Mouse (Mus musculus) megakaryocyte, embryonic 14.5 days (primary cell): ENCODE data around the gene Rps27rt. TPM values are rescaled to one million over a fixed set of nuclear protein-coding genes. Genes with fewer than 3 reads are reported as not detected.
"Not testable (repeated sequence)": the region's sequence is repeated elsewhere in the genome, so short reads cannot be mapped to it uniquely, and the experiment has no call there.

Experiments
- H3K27me3 ChIP-seq: replicated peaks from 2 replicates; pipeline ENCODE3; 2012; ENCODE audit warnings: inconsistent platforms
- H3K36me3 ChIP-seq: replicated peaks from 2 replicates; pipeline ENCODE3; 2012; ENCODE audit warnings: low read length, inconsistent platforms, mixed read lengths
- H3K4me1 ChIP-seq: 2 replicates; pipeline ENCODE4 v1.6.1; 2012; ENCODE audit warnings: inconsistent platforms
- H3K4me3 ChIP-seq: replicated peaks from 2 replicates; pipeline ENCODE3; 2012; ENCODE audit warnings: moderate library complexity, mild to moderate bottlenecking, inconsistent platforms
- H3K9me3 ChIP-seq: 2 replicates; pipeline ENCODE4 v1.6.1; 2012; ENCODE audit warnings: inconsistent platforms
- FLI1 ChIP-seq: IDR thresholded peaks from 2 replicates; pipeline ENCODE4 v1.6.1; 2012; ENCODE audit warnings: low read length, inconsistent platforms, mixed read lengths
- GATA1 ChIP-seq: IDR thresholded peaks from 3 replicates; pipeline ENCODE4 v1.6.1; 2012; ENCODE audit warnings: mixed read lengths, low read length, inconsistent platforms, borderline replicate concordance
- polyA plus RNA-seq: library from polyadenylated mRNA; stranded (reverse); fragments of >175 nt; gene quantifications from 2 replicates; pipeline ENCODE4 v1.2.3, GENCODE M21; 2012; ENCODE audit warnings: low replicate concordance; ENCODE audit not compliant: insufficient read depth

Gene Rps27rt
- polyA plus RNA-seq, 1 experiment, result 2.1 TPM

DNA sequence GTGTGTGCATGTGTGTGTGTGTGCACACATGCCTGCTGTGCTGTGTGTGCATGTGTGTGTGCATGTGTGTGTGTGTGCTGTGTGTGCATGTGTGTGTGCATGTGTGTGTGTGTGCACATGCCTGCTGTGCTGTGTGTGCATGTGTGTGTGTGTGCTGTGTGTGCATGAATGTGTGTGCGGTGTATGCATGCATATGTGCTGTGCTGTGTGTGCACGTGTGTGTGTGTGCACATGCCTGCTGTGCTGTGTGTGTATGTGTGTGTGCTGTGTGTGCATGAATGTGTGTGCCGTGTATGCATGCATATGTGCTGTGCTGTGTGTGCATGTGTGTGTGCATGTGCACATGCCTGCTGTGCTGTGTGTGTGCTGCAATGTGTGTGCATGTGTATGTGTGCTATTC is 5.5 kb upstream of the Rps27rt start:
- H3K27me3 ChIP-seq, result peaks cover 12% of the 10 kb centered on the region
- TF ChIP-seq GATA1 (peak; percentile 32; the same call in 1 of the 3 replicates), FLI1 (no peak)
- no peaks in the 10 kb centered on the region for H3K36me3 ChIP-seq
- peaks cover 46% of the 10 kb centered on the region for H3K9me3 ChIP-seq
- H3K4me3 ChIP-seq, result peak overlapping the region; percentile 82
- peaks cover 8% of the 10 kb centered on the region; the same call in 1 of the 2 replicates for H3K4me1 ChIP-seq

DNA sequence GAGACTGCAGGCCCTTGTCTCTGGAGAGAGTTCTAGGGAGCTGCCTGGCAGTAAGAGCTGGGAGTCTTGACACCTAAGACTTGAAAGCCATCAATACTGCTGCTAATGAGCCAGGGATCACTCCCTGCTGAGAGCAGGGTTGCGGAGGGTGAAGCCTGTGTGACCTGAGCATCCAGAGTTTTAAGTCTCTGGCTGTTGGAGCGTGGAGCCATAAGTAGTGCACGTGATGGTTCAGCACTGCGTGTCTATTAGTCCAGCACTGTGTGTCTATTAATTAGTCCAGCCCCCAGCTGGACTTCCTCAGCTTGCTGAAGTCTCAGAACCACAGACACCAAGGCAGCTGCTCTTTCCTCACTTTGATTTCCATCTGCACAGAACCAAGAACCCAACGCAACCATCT is 3.8 kb upstream of the Rps27rt start:
- H3K27me3 ChIP-seq, result peaks cover 18% of the 10 kb centered on the region
- H3K36me3 ChIP-seq, result no peaks in the 10 kb centered on the region
- H3K4me1 ChIP-seq, result peaks cover 8% of the 10 kb centered on the region; the same call in 1 of the 2 replicates
- H3K4me3 ChIP-seq, result peak overlapping the region; percentile 10
- H3K9me3 ChIP-seq, result peaks cover 32% of the 10 kb centered on the region
- TF ChIP-seq FLI1 (no peak), GATA1 (no peak)

DNA sequence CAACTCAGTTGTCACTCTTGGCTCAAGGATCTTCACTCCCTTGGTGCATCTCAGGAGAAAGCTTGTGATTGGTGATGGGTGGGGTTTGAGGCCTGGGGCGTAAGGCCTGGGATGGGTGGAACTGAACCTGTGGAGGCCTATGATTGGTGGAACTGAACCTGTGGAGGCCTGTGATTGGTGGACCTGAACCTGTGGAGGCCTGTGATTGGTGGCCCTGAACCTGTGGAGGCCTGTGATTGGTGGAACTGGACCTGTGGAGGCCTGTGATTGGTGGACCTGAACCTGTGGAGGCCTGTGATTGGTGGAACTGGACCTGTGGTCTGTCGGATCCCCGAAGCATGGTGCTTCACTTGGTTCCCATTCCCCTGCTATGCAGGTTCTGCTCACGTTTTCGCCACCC is 3.2 kb upstream of the Rps27rt start:
- no peaks in the 10 kb centered on the region for H3K36me3 ChIP-seq
- peaks cover 8% of the 10 kb centered on the region; the same call in 1 of the 2 replicates for H3K4me1 ChIP-seq
- peaks cover 32% of the 10 kb centered on the region for H3K9me3 ChIP-seq

DNA sequence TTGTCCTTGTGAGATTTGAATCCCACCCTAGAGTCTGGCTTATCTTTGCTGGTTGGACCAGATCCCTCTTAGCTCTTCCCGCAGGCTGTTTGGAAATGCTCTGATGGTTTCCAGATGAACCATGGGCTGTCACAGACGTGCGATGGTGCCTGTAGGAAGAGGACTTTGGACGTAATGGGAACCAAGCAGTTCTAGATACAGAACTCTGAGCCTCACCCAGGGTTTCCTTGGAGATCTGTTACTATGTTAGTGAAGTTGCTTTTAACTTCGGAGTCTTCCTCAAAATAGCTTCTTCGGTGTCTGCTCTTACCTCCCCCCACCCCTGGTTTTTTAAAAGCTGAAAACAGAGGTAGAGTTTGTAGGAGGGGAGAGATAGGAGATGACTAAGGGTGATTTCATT is 2.6 kb downstream of the Rps27rt start:
- H3K27me3 ChIP-seq, result peaks cover 71% of the 10 kb centered on the region
- H3K36me3 ChIP-seq, result no peaks in the 10 kb centered on the region
- 0 out of 2 replicates have a peak, but pooled peaks cover 9% of the 10 kb centered on the region for H3K9me3 ChIP-seq
- no peak overlapping the region for H3K4me3 ChIP-seq
- TF ChIP-seq GATA1 (no peak), FLI1 (no peak)
- peaks cover 17% of the 10 kb centered on the region for H3K4me1 ChIP-seq

More for the DNA sequence above, 3.2 kb upstream of the Rps27rt start:
- TF ChIP-seq GATA1 (no peak), FLI1 (no peak)
- H3K4me3 ChIP-seq, result peak overlapping the region; percentile 10
- H3K27me3 ChIP-seq, result peaks cover 23% of the 10 kb centered on the region

DNA sequence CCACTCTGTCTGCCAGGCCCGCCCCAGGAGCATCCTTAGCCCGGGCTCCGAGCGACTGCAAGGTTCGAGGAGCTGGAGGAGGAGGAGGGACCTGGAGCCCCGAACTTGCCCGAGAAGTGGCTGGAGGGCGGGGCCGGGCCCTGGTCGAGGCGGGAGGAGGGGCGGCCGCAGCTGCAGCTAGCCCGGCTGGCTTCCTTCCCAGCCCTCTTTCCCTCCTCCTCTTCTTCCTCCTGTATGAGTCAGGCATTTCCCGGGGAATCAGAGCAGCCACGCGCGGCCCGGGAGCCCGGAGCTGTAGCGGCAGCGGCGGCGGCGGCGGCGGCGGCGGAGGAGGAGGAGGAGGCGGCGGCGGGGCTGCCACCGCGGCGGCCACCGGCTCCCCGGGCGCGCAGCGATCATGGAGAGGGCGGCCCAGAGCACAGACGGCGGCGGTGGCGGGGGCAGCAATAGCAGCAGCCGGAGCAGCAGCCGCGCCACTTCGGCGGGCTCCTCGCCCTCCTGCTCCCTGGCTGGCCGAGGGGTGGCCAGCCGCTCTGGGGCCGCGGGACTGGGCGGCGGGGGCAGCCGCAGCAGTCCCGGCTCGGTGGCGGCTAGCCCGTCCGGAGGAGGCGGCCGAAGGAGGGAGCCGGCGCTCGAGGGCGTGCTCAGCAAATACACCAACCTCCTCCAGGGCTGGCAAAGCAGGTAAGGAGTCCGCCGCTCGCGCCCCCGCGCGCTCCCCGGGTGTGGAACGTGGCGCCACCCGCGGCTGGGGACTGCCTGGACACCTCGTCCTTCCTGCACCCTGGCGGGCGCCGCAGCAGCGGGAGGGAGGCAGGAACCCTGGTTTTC is 4.0 kb downstream of the Rps27rt start, which contains the start of gene Osbpl10:
Gene Osbpl10 (plus strand): TSS at position 289 of the 831 bp plus-strand sequence.
- Histone ChIP-seq H3K4me3 (peak within 1 kb of the TSS; percentile 91), H3K4me1 (peaks cover 17% of the 10 kb centered on the region), H3K27me3 (peaks cover 65% of the 10 kb centered on the region), H3K36me3 (no peaks in the 10 kb centered on the region), H3K9me3 (no peaks in the 10 kb centered on the region)
- TF ChIP-seq FLI1, result no peak
- no peak for TF ChIP-seq GATA1

DNA sequence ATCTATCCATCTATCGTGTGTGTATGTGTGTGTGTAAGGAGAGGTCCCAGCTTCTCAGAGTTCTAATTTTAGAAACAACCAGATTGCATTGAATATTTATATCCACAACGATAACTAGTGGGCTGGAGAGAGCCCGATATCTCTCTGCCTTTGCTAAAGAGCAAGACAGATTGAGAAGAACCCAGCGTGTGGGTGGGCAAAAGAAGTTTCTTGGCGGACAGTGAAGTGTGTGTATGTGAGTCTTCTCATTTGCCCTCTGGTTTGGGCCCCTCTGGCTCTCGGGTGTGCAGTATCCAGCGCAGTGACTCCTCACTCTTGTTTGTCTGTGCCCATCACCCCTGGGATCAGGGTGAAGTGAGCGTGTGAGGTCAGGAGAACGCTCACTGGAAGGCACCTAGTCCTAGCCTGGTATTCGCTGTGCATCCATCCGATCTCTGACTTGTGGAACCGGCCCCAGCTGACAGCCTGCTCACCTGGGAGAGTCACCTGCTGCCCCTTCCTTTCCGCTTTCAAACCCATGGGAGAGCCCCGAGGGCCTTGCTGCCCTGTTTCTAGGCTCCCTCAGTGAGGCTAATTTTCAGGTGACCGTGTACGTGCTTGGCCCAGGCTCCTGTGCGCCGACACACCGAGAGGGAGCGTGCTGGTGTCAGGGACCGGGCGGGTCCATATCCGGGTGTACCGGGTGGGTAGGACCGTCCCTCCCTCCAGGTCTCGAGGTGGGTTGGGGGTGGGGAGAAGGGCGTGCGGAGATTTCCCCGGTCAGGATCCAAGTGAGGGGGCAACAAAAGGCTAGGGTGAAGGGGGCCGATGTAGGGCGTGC is 4.9 kb downstream of the Rps27rt start:
- H3K9me3 ChIP-seq, result no peaks in the 10 kb centered on the region
- H3K27me3 ChIP-seq, result peaks cover 59% of the 10 kb centered on the region
- peak overlapping the region; percentile 91 for H3K4me3 ChIP-seq

DNA sequence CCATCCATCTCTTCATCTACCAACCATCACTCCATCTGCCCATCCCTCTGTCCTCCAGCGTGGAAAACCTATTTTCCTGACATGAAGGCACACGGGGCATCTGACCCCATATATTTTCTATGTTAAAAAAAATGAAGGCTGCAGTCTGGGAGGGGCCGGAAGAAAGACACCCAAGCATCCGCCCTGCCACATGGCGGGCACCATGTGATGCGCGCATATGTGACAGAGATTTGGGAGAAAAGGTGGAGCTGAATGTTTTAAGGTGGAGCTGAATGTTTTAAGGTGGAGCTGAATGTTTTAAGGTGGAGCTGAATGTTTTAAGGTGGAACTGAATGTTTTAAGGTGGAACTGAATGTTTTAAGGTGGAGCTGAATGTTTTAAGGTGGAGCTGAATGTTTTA is 16.3 kb downstream of the Rps27rt start:
- H3K4me1 ChIP-seq, H3K36me3 ChIP-seq, H3K4me3 ChIP-seq: not testable (repeated sequence)
- Histone ChIP-seq H3K9me3 (peaks cover 34% of the 10 kb centered on the region), H3K27me3 (peaks cover 21% of the 10 kb centered on the region)

More for the DNA sequence above, 4.9 kb downstream of the Rps27rt start:
- Histone ChIP-seq H3K4me1 (peaks cover 17% of the 10 kb centered on the region), H3K36me3 (no peaks in the 10 kb centered on the region)
- no peak for TF ChIP-seq FLI1
- TF ChIP-seq GATA1, result no peak

DNA sequence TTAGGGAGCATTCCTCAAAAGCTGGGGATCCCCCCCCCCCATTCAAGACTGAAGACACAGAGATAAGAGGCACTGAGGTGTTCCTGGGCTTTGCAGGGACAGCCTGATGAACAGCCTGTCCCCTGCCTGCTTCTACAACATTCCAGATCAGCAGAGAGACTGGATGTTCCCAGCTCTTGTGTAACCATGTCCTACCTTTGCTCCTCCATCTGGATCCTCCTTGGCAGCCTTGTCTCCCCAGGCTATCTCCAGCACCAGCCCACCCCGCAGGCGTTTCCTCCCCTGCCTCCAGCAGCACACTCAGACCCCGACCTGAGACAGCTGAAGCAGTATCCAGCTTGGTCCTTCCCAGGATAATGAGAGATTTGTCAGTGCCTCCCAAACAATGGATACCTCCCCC is 18.4 kb downstream of the Rps27rt start:
- TF ChIP-seq GATA1 (no peak), FLI1 (no peak)
- Histone ChIP-seq H3K4me1 (no peaks in the 10 kb centered on the region; the same call in 1 of the 2 replicates), H3K27me3 (peaks cover 19% of the 10 kb centered on the region), H3K4me3 (no peak overlapping the region), H3K9me3 (peaks cover 38% of the 10 kb centered on the region), H3K36me3 (no peaks in the 10 kb centered on the region)

DNA sequence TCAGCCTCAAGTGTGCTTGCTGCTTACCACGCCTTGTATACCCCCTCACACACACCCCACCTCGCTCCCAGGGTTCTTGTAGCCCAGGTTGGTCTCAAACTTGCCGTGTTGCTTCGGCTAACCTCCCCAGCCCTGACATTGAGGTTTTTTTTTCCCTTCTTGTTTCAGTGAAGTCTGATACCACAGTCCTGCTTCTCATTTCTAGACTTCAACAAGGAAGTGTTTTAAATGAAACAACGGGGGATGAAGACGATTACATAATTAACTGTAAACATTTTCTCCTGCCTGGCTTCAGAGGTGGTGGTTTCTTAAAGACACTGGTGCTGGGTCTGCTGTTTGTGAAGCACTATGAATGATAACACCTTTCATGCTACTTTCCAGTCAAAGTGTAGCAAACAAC is 21.7 kb downstream of the Rps27rt start:
- H3K4me1 ChIP-seq, result no peaks in the 10 kb centered on the region
- H3K9me3 ChIP-seq, result peaks cover 32% of the 10 kb centered on the region
- peaks cover 11% of the 10 kb centered on the region for H3K27me3 ChIP-seq
- H3K36me3 ChIP-seq, result no peaks in the 10 kb centered on the region
- no peak overlapping the region for H3K4me3 ChIP-seq
- TF ChIP-seq GATA1 (no peak), FLI1 (no peak)

DNA sequence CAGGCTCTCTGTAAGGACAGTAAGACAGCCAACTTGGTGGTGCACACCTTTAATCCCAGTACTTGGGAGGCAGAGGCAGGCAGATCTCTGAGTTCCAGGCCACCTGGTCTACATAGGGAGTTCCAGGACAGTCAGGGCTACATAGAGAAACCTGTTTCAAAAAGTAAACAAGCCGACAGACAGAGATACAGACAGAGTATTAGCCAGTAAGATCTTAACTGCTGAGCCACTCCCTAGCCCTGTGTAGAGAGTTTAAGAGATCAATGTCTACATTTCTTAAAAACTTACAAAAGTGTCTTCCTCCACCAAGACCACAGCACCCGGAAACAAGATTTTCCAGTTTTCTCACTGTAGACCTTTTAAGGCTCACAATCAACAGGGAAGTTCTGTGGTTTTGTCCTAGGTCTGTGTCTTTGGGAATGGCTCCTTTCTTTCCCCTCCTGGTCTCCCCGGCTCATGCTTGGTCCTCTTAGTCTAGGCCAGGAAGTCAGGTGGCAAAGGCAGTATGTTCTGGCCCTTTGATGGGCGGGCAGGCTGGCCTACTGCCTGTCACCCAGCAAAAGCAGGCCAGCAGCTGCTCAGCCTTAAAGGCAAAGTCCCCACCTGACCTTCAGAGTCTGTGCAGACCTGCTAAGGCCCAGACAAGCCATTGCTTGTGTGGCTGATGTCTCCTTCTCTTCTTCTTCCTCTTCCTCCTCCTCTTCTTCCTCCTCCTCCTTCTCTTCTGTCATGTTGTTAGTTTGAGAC is 22.3 kb downstream of the Rps27rt start:
- Histone ChIP-seq H3K36me3 (no peaks in the 10 kb centered on the region), H3K27me3 (peaks cover 11% of the 10 kb centered on the region), H3K4me1 (no peaks in the 10 kb centered on the region), H3K9me3 (peaks cover 37% of the 10 kb centered on the region), H3K4me3 (no peak overlapping the region)
- no peak for TF ChIP-seq GATA1
- no peak for TF ChIP-seq FLI1
